Mouse (Mus musculus) hindbrain, embryonic 11.5 days (tissue): Measurements from ENCODE around the gene Ndc1. TPM values are rescaled to one million over a fixed set of nuclear protein-coding genes. Genes with fewer than 3 reads are reported as not detected.

Source experiments
- ATAC-seq: fragments of 200-750 bp; cut with Nextera tagmentation; 2 replicates; pipeline ENCODE4 v1.8.0; 2017; ENCODE audit warnings: mild to moderate bottlenecking, moderate TSS enrichment, moderate library complexity; ENCODE audit not compliant: low FRiP score
- DNase-seq: peaks from one replicate; pipeline ENCODE4 v3.0.0-alpha.2; 2015; ENCODE audit warnings: low spot score
- H3K27ac ChIP-seq: fragments of 300-500 bp; sonication (generic); 2 replicates; pipeline ENCODE4 v1.5.1; 2014; ENCODE audit warnings: mild to moderate bottlenecking, low read depth, low read length
- H3K27me3 ChIP-seq: fragments of 300-500 bp; sonication (generic); 2 replicates; pipeline ENCODE4 v1.6.1; 2014; ENCODE audit warnings: mild to moderate bottlenecking, low read length, moderate library complexity, mixed read lengths; ENCODE audit not compliant: control insufficient read depth, insufficient read depth
- H3K36me3 ChIP-seq: fragments of 300-500 bp; sonication (generic); 2 replicates; pipeline ENCODE4 v1.6.1; 2014; ENCODE audit warnings: mild to moderate bottlenecking, low read length, moderate library complexity, mixed read lengths; ENCODE audit not compliant: control insufficient read depth, insufficient read depth
- H3K4me1 ChIP-seq: fragments of 300-500 bp; sonication (generic); replicated peaks from 2 replicates; pipeline ENCODE4 v1.6.1; 2014; ENCODE audit warnings: low read length, mixed read lengths; ENCODE audit not compliant: control insufficient read depth, insufficient read depth
- H3K4me2 ChIP-seq: fragments of 300-500 bp; sonication (generic); replicated peaks from 2 replicates; pipeline ENCODE4 v1.6.1; 2014; ENCODE audit warnings: mild to moderate bottlenecking, low read depth, low read length
- H3K4me3 ChIP-seq: fragments of 300-500 bp; sonication (generic); 2 replicates; pipeline ENCODE4 v1.5.1; 2014; ENCODE audit warnings: low read depth, low read length
- H3K9ac ChIP-seq: fragments of 300-500 bp; sonication (generic); 2 replicates; pipeline ENCODE4 v1.6.1; 2014; ENCODE audit warnings: low read depth, low read length
- H3K9me3 ChIP-seq: fragments of 300-500 bp; sonication (generic); 2 replicates; pipeline ENCODE4 v1.6.1; 2016; ENCODE audit warnings: low read length; ENCODE audit not compliant: control insufficient read depth
- WGBS: fragments of 180-500 bp; shearing (Covaris S2); extraction: QIAGEN DNeasy Blood & Tissue Kit; methylation state at CpG from one replicate; pipeline ENCODE4 v1.1.7; 2014; 5-methylcytosine and 5-hydroxymethylcytosine counted together
- polyA plus RNA-seq: library from polyadenylated mRNA; unstranded; fragments of >200 nt; fragmentation: Nextera tagmentation; extraction: Ambion mirVana; gene quantifications from 2 replicates; pipeline ENCODE4 v1.2.1, GENCODE M21; 2014

Ndc1 gene
- polyA plus RNA-seq, 1 experiment from 2014 or later: 34.2 TPM

GRCm38 (mm10) chr4:107380871-107381270, 13.3 kb downstream of the Ndc1 start:
- Histone ChIP-seq H3K4me1 (no peaks in the 10 kb centered on the region), H3K4me3 (no peak overlapping the region), H3K4me2 (no peak overlapping the region), H3K27me3 (no peaks in the 10 kb centered on the region), H3K9ac (no peak overlapping the region), H3K27ac (no peak overlapping the region), H3K9me3 (no peaks in the 10 kb centered on the region), H3K36me3 (0 out of 2 replicates have a peak, but pooled peaks cover 5% of the 10 kb centered on the region)
- 85% methylated on average over 7 of the region's 7 CpGs for WGBS
- DNase-seq (no peak), ATAC-seq (no peak)

GRCm38 (mm10) chr4:107387038-107387437, 19.5 kb downstream of the Ndc1 start:
- WGBS: 95% methylated on average over 4 of the region's 4 CpGs
- Histone ChIP-seq H3K36me3 (0 out of 2 replicates have a peak, but pooled peaks cover 2% of the 10 kb centered on the region), H3K27ac (no peak overlapping the region), H3K4me2 (no peak overlapping the region), H3K4me1 (no peaks in the 10 kb centered on the region), H3K27me3 (no peaks in the 10 kb centered on the region), H3K4me3 (no peak overlapping the region), H3K9ac (no peak overlapping the region), H3K9me3 (no peaks in the 10 kb centered on the region)
- no peak for ATAC-seq
- no peak for DNase-seq

GRCm38 (mm10) chr4:107387465-107387864, 19.9 kb downstream of the Ndc1 start:
- Histone ChIP-seq H3K9ac (no peak overlapping the region), H3K4me1 (no peaks in the 10 kb centered on the region), H3K9me3 (no peaks in the 10 kb centered on the region), H3K4me3 (no peak overlapping the region), H3K4me2 (no peak overlapping the region), H3K27me3 (no peaks in the 10 kb centered on the region), H3K27ac (no peak overlapping the region), H3K36me3 (0 out of 2 replicates have a peak, but pooled peaks cover 3% of the 10 kb centered on the region)
- DNase-seq: no peak
- 94% methylated on average over 8 of the region's 8 CpGs for WGBS
- ATAC-seq: no peak

GRCm38 (mm10) chr4:107388291-107388690, 20.7 kb downstream of the Ndc1 start:
- Histone ChIP-seq H3K4me2 (no peak overlapping the region), H3K27ac (no peak overlapping the region), H3K9ac (no peak overlapping the region), H3K27me3 (no peaks in the 10 kb centered on the region), H3K9me3 (no peaks in the 10 kb centered on the region), H3K36me3 (0 out of 2 replicates have a peak, but pooled peaks cover 4% of the 10 kb centered on the region), H3K4me3 (no peak overlapping the region), H3K4me1 (no peaks in the 10 kb centered on the region)
- ATAC-seq: no peak
- no peak for DNase-seq
- WGBS: 97% methylated on average over 2 of the region's 2 CpGs

GRCm38 (mm10) chr4:107389345-107389744, 21.8 kb downstream of the Ndc1 start:
- Histone ChIP-seq H3K9ac (no peak overlapping the region), H3K27ac (no peak overlapping the region), H3K27me3 (no peaks in the 10 kb centered on the region), H3K9me3 (no peaks in the 10 kb centered on the region), H3K4me3 (no peak overlapping the region), H3K4me1 (no peaks in the 10 kb centered on the region), H3K4me2 (no peak overlapping the region), H3K36me3 (0 out of 2 replicates have a peak, but pooled peaks cover 3% of the 10 kb centered on the region)
- ATAC-seq (no peak), DNase-seq (no peak)
- 96% methylated on average over 3 of the region's 3 CpGs for WGBS

DNA sequence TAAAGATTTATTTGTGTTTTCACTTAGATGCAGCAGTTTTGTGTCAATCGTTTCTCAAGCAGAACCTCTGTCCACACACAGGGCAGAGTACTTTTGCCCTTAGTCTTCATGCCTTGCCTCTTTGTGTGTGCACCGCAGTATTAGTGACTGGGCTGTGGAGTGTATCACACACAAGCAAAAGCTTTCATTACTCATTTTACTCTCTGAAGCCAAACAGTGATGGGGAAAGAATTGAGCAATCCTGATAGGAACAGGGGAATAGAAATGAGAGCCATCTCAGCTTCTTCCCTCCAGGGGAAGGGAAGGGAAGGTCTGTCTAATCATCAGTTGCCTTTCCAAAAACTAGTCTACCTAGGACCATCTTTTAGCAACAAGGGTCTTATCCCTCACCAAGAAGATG, 26.2 kb downstream of the Ndc1 start:
- Histone ChIP-seq H3K27ac (no peak overlapping the region), H3K4me3 (no peak overlapping the region), H3K36me3 (0 out of 2 replicates have a peak, but pooled peaks cover 2% of the 10 kb centered on the region), H3K4me1 (no peaks in the 10 kb centered on the region), H3K9me3 (no peaks in the 10 kb centered on the region), H3K27me3 (no peaks in the 10 kb centered on the region), H3K4me2 (no peak overlapping the region), H3K9ac (no peak overlapping the region)
- 89% methylated on average over 2 of the region's 2 CpGs for WGBS
- ATAC-seq: no peak
- DNase-seq: no peak

GRCm38 (mm10) chr4:107420202-107420601, 52.6 kb downstream of the Ndc1 start:
- Histone ChIP-seq H3K9me3 (no peaks in the 10 kb centered on the region), H3K4me3 (no peak overlapping the region), H3K9ac (no peak overlapping the region), H3K4me1 (peaks cover 2% of the 10 kb centered on the region; the same call in 1 of the 2 replicates), H3K4me2 (no peak overlapping the region), H3K36me3 (no peaks in the 10 kb centered on the region), H3K27ac (no peak overlapping the region), H3K27me3 (no peaks in the 10 kb centered on the region)
- ATAC-seq (no peak), DNase-seq (no peak)
- whole genome bisulfite sequencing: 83% methylated on average over 4 of the region's 4 CpGs

DNA sequence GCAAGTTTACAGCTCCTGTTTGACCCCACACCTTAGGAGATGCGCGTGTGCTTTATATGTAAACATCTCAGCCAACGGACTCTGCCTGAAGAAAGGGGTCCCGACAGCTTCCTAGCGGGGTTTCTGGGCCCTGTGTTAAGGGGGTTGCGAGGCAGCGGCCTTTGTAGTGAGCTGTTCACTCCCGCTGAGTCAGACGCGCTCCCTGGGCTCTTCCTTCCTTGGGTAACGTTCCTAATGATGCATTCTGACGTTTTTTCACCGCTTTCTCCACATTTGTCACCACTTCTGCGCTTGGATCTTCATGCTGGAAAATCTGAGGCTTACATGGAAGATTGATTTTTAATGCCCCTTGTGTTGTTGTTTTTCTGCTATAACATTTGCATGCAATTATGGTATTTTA, 54.1 kb downstream of the Ndc1 start:
- ATAC-seq (no peak), DNase-seq (peak; percentile 29)
- H3K36me3 ChIP-seq: no peaks in the 10 kb centered on the region
- H3K27ac ChIP-seq: no peak overlapping the region
- WGBS: 2% methylated on average over 14 of the region's 14 CpGs
- H3K9me3 ChIP-seq: no peaks in the 10 kb centered on the region
- peak overlapping the region; percentile 10; the same call in 1 of the 2 replicates for H3K4me3 ChIP-seq
- peak overlapping the region; percentile 26 for H3K4me2 ChIP-seq
- no peaks in the 10 kb centered on the region for H3K27me3 ChIP-seq
- no peak overlapping the region for H3K9ac ChIP-seq
- H3K4me1 ChIP-seq: peaks cover 2% of the 10 kb centered on the region; the same call in 1 of the 2 replicates

GRCm38 (mm10) chr4:107422176-107422575, 54.6 kb downstream of the Ndc1 start:
- 22% methylated on average over 6 of the region's 6 CpGs for WGBS
- Histone ChIP-seq H3K36me3 (no peaks in the 10 kb centered on the region), H3K27ac (no peak overlapping the region), H3K9me3 (no peaks in the 10 kb centered on the region), H3K9ac (no peak overlapping the region), H3K4me3 (no peak overlapping the region), H3K27me3 (no peaks in the 10 kb centered on the region), H3K4me2 (no peak overlapping the region), H3K4me1 (peaks cover 2% of the 10 kb centered on the region; the same call in 1 of the 2 replicates)
- ATAC-seq (no peak), DNase-seq (peak; percentile 73)
